Mouse (Mus musculus) liver, embryonic 14.5 days (tissue): Measurements from ENCODE around the gene Anp32a. TPM values are rescaled to one million over a fixed set of nuclear protein-coding genes. Genes with fewer than 3 reads are reported as not detected.
A peak's percentile ranks its signal among the peaks of the same experiment; 100 is the strongest.

Source experiments
- ATAC-seq: fragments of 200-750 bp; cut with Nextera tagmentation; 2 replicates; pipeline ENCODE4 v1.8.0; 2017; ENCODE audit warnings: moderate number of reproducible peaks, mild to moderate bottlenecking, moderate library complexity; ENCODE audit not compliant: insufficient read depth
- DNase-seq, 3 experiments: peaks; one replicate each; pipeline ENCODE4 v3.0.0-alpha.2; 2012 to 2013; ENCODE audit warnings: low read depth in 3 of 3, low spot score in 3 of 3
- H3K27ac ChIP-seq: fragments of 300-500 bp; sonication (generic); 2 replicates; pipeline ENCODE4 v1.5.1; 2014; ENCODE audit warnings: moderate library complexity, mild to moderate bottlenecking, control low read depth, inconsistent platforms
- H3K27me3 ChIP-seq: fragments of 300-500 bp; sonication (generic); 2 replicates; pipeline ENCODE4 v1.6.1; 2014; ENCODE audit warnings: mild to moderate bottlenecking, low read length, moderate library complexity; ENCODE audit not compliant: control insufficient read depth, insufficient read depth
- H3K36me3 ChIP-seq: fragments of 300-500 bp; sonication (generic); replicated peaks from 2 replicates; pipeline ENCODE4 v1.6.1; 2014; ENCODE audit warnings: low read depth; ENCODE audit not compliant: control insufficient read depth, insufficient read depth
- H3K4me1 ChIP-seq, 2 experiments: fragments of 200-500 bp in 1 of 2; fragments of 300-500 bp in 1 of 2; sonication (generic) in 1 of 2; replicated peaks; 2 replicates each; pipeline ENCODE4 v1.6.1; 2012 to 2014; ENCODE audit warnings: antibody characterized with exemption in 1 of 2, inconsistent platforms in 1 of 2, low read length in 1 of 2; ENCODE audit not compliant: control insufficient read depth in 2 of 2, insufficient read depth in 2 of 2
- H3K4me2 ChIP-seq: fragments of 300-500 bp; sonication (generic); 2 replicates; pipeline ENCODE4 v1.6.1; 2014; ENCODE audit warnings: low read depth, mild to moderate bottlenecking, control low read depth, moderate library complexity
- H3K4me3 ChIP-seq, 2 experiments: fragments of 200-500 bp in 1 of 2; fragments of 300-500 bp in 1 of 2; sonication (generic) in 1 of 2; 2 replicates each; pipeline ENCODE4 v1.5.1; 2012 to 2014; ENCODE audit warnings: low read depth in 2 of 2, low read length in 2 of 2, mild to moderate bottlenecking in 2 of 2, control low read depth in 1 of 2, inconsistent platforms in 1 of 2, moderate library complexity in 1 of 2; ENCODE audit not compliant: insufficient read depth in 1 of 2
- H3K9ac ChIP-seq: fragments of 300-500 bp; sonication (generic); replicated peaks from 2 replicates; pipeline ENCODE4 v1.6.1; 2014; ENCODE audit warnings: mild to moderate bottlenecking, control low read depth, moderate library complexity
- H3K9me3 ChIP-seq: fragments of 300-500 bp; sonication (generic); 2 replicates; pipeline ENCODE4 v1.6.1; 2016; ENCODE audit warnings: low read length, mixed read lengths; ENCODE audit not compliant: control insufficient read depth
- CTCF ChIP-seq: IDR thresholded peaks from 2 replicates; pipeline ENCODE4 v1.5.1; 2016; ENCODE audit warnings: antibody characterized with exemption, low read depth, control low read depth
- EP300 ChIP-seq: IDR thresholded peaks from 2 replicates; pipeline ENCODE4 v1.6.1; 2016; ENCODE audit warnings: antibody characterized with exemption, low read depth
- WGBS: fragments of 180-500 bp; shearing (Covaris S2); extraction: QIAGEN DNeasy Blood & Tissue Kit; methylation state at CpG from one replicate; pipeline ENCODE4 v1.1.7; 2014; ENCODE audit not compliant: insufficient replicate concordance; 5-methylcytosine and 5-hydroxymethylcytosine counted together
- polyA plus RNA-seq, 2 experiments: library from polyadenylated mRNA; depleted of rRNA in 1 of 2; stranded (reverse) in 1 of 2; unstranded in 1 of 2; fragments of >200 nt; fragmentation: Nextera tagmentation in 1 of 2; extraction: Ambion mirVana in 1 of 2; gene quantifications; 2 replicates each; pipeline versions ENCODE4 v1.2.1 to v1.2.3; 2012 to 2014

Gene Anp32a
- polyA plus RNA-seq, 2 experiments = 54.7 to 240 TPM

GRCm38 (mm10) chr9:62420261-62420917, 79.3 kb downstream of the Anp32a start:
- Histone ChIP-seq H3K9ac (peak overlapping the region; percentile 20), H3K4me3 (peak overlapping the region; percentile 28 to 43; a peak in 2 of 4 replicates), H3K4me2 (peak overlapping the region; percentile 63), H3K27ac (no peak overlapping the region), H3K4me1 (peaks cover 0 to 9% of the 10 kb centered on the region in 2 experiments; a peak in 1 of 4 replicates), H3K9me3 (no peaks in the 10 kb centered on the region), H3K36me3 (no peaks in the 10 kb centered on the region), H3K27me3 (no peaks in the 10 kb centered on the region)
- no peak for DNase-seq
- 56% methylated on average over 10 of the region's 10 CpGs for WGBS
- peak; percentile 21; the same call in 1 of the 2 replicates for ATAC-seq
- TF ChIP-seq CTCF (no peak), EP300 (no peak)

- ATAC-seq (peak; percentile 91), DNase-seq (peak; percentile 50 to 60 (median 51))
- Histone ChIP-seq H3K36me3 (no peaks in the 10 kb centered on the region), H3K4me3 (peak overlapping the region; percentile 28 to 56), H3K9me3 (no peaks in the 10 kb centered on the region), H3K27ac (no peak overlapping the region), H3K27me3 (no peaks in the 10 kb centered on the region), H3K4me1 (peaks cover 0 to 10% of the 10 kb centered on the region in 2 experiments; a peak in 1 of 4 replicates), H3K4me2 (peak overlapping the region; percentile 63), H3K9ac (no peak overlapping the region)
- WGBS = under 1% methylated on average over 13 of the region's 13 CpGs
- TF ChIP-seq EP300 = peak; percentile 44
- no peak for TF ChIP-seq CTCF
Measured at GRCm38 (mm10) chr9:62421027-62421426, 79.9 kb downstream of the Anp32a start.

DNA sequence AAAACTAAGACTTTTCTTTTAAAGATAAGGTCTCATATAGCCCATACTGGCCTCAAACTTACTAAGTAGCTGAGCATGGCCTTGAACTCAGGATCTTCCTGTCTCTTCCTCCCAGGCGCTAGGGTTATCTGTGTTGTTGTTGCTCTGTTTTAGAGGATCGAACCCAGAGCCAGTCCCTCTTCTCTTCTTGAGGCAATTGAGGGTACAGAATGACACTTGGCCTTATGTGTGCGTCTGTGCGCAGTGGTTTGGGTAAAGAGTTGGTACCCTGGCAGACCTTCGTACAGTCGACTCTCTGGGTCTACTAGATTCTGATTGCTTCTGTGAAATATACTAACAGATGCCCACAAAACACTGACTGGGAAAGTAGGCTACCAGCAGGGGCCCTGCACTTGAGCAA, 80.8 kb downstream of the Anp32a start:
- no peak overlapping the region for H3K4me2 ChIP-seq

DNA sequence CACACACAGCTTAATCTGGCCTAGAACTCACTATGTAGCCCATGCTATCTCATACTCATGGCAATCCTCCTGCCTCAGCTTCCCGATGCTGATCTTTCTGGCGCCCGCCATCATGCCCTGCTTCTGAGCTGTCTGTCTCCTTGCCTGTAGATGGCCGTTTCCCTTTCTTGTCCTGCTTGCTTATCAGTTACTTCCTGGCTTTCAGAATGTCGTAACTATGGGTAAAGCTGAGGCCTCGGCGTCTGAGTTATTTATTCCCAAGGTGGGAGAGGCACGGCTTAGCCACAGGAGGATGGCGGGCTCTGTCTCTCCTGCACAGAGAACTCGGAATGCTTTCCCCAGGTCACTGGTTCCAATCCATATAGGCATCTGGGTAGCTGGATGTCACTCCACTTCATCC, 81.8 kb downstream of the Anp32a start:
- ATAC-seq (no peak), DNase-seq (no peak)
- no peaks in the 10 kb centered on the region for H3K36me3 ChIP-seq
- no peak overlapping the region for H3K27ac ChIP-seq
- no peak overlapping the region for H3K4me2 ChIP-seq
- WGBS = 31% methylated on average over 10 of the region's 10 CpGs
- TF ChIP-seq CTCF = no peak
- TF ChIP-seq EP300 = no peak
- H3K4me1 ChIP-seq = peaks cover 0 to 10% of the 10 kb centered on the region in 2 experiments; a peak in 1 of 4 replicates
- no peaks in the 10 kb centered on the region for H3K9me3 ChIP-seq
- H3K4me3 ChIP-seq = no peak overlapping the region
- no peaks in the 10 kb centered on the region for H3K27me3 ChIP-seq
- H3K9ac ChIP-seq = no peak overlapping the region

More for the DNA sequence above, 80.8 kb downstream of the Anp32a start:
- DNase-seq (no peak), ATAC-seq (no peak)
- TF ChIP-seq CTCF = no peak
- TF ChIP-seq EP300 = no peak
- no peak overlapping the region for H3K9ac ChIP-seq
- H3K4me1 ChIP-seq = peaks cover 0 to 10% of the 10 kb centered on the region in 2 experiments; a peak in 1 of 4 replicates
- H3K27me3 ChIP-seq = no peaks in the 10 kb centered on the region
- no peak overlapping the region for H3K27ac ChIP-seq
- no peak overlapping the region for H3K4me3 ChIP-seq
- 75% methylated on average over 6 of the region's 6 CpGs for WGBS
- H3K9me3 ChIP-seq = no peaks in the 10 kb centered on the region
- no peaks in the 10 kb centered on the region for H3K36me3 ChIP-seq

DNA sequence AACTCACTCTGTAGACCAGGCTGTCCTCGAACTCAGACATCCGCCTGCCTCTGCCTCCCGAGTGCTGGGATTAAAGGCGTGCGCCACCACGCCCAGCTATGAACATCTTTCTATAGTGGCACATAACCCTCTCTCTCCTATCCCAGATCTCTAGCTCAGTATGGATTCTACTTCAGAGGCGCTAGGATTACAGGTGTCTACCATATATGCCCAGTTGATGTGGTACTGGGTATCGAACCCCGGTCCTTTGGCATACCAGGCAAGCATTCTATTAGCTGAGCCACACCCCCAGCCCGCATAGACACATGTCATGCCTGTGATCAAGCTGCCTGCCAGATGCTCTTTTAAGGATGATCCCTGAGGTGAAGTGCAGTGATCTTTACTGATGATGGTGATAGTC, 82.8 kb downstream of the Anp32a start:
- H3K9ac ChIP-seq = no peak overlapping the region
- TF ChIP-seq EP300 (no peak), CTCF (no peak)
- DNase-seq = no peak
- no peak overlapping the region for H3K4me3 ChIP-seq
- WGBS = 85% methylated on average over 10 of the region's 10 CpGs
- no peaks in the 10 kb centered on the region for H3K27me3 ChIP-seq
- H3K4me2 ChIP-seq = no peak overlapping the region
- H3K9me3 ChIP-seq = no peaks in the 10 kb centered on the region
- peaks cover 0 to 10% of the 10 kb centered on the region in 2 experiments; a peak in 1 of 4 replicates for H3K4me1 ChIP-seq
- H3K36me3 ChIP-seq = no peaks in the 10 kb centered on the region
- ATAC-seq = no peak
- no peak overlapping the region for H3K27ac ChIP-seq
